Mouse (Mus musculus) liver, embryonic 14.5 days (tissue): ENCODE measurements around the gene Gtf3c5.

ENCODE experiments used
- CTCF ChIP-seq: IDR thresholded peaks from 2 replicates; pipeline ENCODE4 v1.5.1; 2016; ENCODE audit warnings: antibody characterized with exemption, low read depth, control low read depth
- EP300 ChIP-seq: IDR thresholded peaks from 2 replicates; pipeline ENCODE4 v1.6.1; 2016; ENCODE audit warnings: antibody characterized with exemption, low read depth

GRCm38 (mm10) chr2:28576815-28577214, 6.7 kb downstream of the Gtf3c5 start:
- TF ChIP-seq CTCF (no peak), EP300 (no peak)
